Comparison of ENCODE assay signal across 20 mouse cellular contexts in the genomic region with DNA sequence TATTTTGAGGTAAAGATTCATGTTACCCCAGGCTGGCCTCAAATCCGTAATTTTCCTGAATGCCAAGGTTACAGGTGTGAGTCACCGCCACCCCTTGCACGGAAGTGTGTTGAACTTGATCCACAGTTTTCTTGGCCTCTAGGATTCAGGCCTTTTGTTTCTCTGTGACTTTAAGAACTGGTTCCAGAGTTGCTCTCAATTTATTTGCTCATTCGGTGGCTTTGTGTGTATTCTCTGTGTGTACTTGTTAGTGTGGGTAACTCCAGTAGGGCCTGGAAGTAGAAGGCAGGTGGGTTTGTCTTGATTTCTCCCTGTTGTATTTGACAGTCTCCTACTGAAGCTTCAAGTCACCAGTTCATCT. TPM values are rescaled to one million over a fixed set of nuclear protein-coding genes. Genes with fewer than 3 reads are reported as not detected.
A peak's percentile ranks its signal among the peaks of the same experiment; 100 is the strongest.
DNase-seq lines count a peak whose midpoint lies in the region; ATAC-seq and TF ChIP-seq lines count a peak whose summit lies in the region.
"Had no signal": no experiment of that assay in that cellular context is flagged by ENCODE, and none has a peak within 500 bp of the region (broad histone marks: within the 10 kb centered on the region; RNA-seq: fewer than 3 reads in every experiment).

No protein-coding gene starts in this region.

- peak; percentile 88 for DNase-seq in liver, adult 2 months (ENCODE audit: extremely low read depth, low read depth, low spot score)
- peak; percentile 34 to 37 for DNase-seq in kidney, adult 8-10 months
- DNase-seq in kidney, postnatal 14 days, result peak; percentile 20
- DNase-seq in stomach, postnatal 0 days (ENCODE audit: low spot score), result peak; percentile 55
- DNase-seq in left cerebral cortex, postnatal 36 days (ENCODE audit: low spot score in 2 of 2), result no peak
- no peak for DNase-seq in cerebellum, postnatal 14 days
- DNase-seq: adrenal gland, adult 8-10 months; cerebellum, adult 11-12 months; cerebellum, postnatal 36 days; forebrain, postnatal 0 days; gastrocnemius, postnatal 36 days; spleen, adult 18-20 months; thymus, postnatal 14 days had no signal

- H3K36me3 ChIP-seq in liver, adult 2 months (ENCODE audit: control insufficient read depth, insufficient read depth, low read length), result peaks cover 1% of the 10 kb centered on the region; the same call in 1 of the 2 replicates
- H3K36me3 ChIP-seq in liver, embryonic 12.5 days, result peaks cover 41% of the 10 kb centered on the region
- peaks cover 3% of the 10 kb centered on the region; the same call in 1 of the 2 replicates for H3K36me3 ChIP-seq in stomach, postnatal 0 days (ENCODE audit: control insufficient read depth, insufficient read depth, low read length)

- H3K9ac ChIP-seq in liver, adult 2 months (ENCODE audit: low read depth, low read length), result peak overlapping the region; percentile 80
- H3K9ac ChIP-seq in liver, embryonic 12.5 days, result no peak overlapping the region
- no peak overlapping the region for H3K9ac ChIP-seq in stomach, postnatal 0 days (ENCODE audit: low read length)
- H3K9ac ChIP-seq: embryonic facial prominence, embryonic 15.5 days; forebrain, postnatal 0 days; liver, embryonic 14.5 days; midbrain, embryonic 12.5 days; neural tube, embryonic 12.5 days had no signal

- peak overlapping the region; percentile 100 for H3K27ac ChIP-seq in liver, adult 2 months (replicated peaks; ENCODE audit: insufficient read depth, low read depth, low read length)
- H3K27ac ChIP-seq in liver, embryonic 12.5 days, result no peak overlapping the region
- peak overlapping the region; percentile 78 for H3K27ac ChIP-seq in stomach, postnatal 0 days (replicated peaks)
- H3K27ac ChIP-seq: embryonic facial prominence, embryonic 15.5 days; hindbrain, embryonic 10.5 days; limb, embryonic 10.5 days; liver, embryonic 14.5 days; midbrain, embryonic 12.5 days; neural tube, embryonic 12.5 days had no signal

- no peak for TF ChIP-seq POLR2A in liver, adult 2 months (IDR thresholded peaks at IDR 0.05; ENCODE audit: extremely low read depth, insufficient read depth, low read length)

- H3K4me2 ChIP-seq in liver, embryonic 12.5 days, result no peak overlapping the region
- H3K4me2 ChIP-seq in stomach, postnatal 0 days (replicated peaks; ENCODE audit: low read depth), result no peak overlapping the region
- H3K4me2 ChIP-seq: embryonic facial prominence, embryonic 15.5 days; midbrain, embryonic 12.5 days; neural tube, embryonic 12.5 days had no signal

- H3K9me3 ChIP-seq in liver, embryonic 12.5 days (replicated peaks), result no peaks in the 10 kb centered on the region
- H3K9me3 ChIP-seq in stomach, postnatal 0 days (ENCODE audit: control insufficient read depth, low read length), result no peaks in the 10 kb centered on the region
- H3K9me3 ChIP-seq: embryonic facial prominence, embryonic 15.5 days; hindbrain, embryonic 10.5 days; limb, embryonic 10.5 days; midbrain, embryonic 12.5 days; neural tube, embryonic 12.5 days had no signal

- H3K4me1 ChIP-seq in liver, adult 2 months (ENCODE audit: control insufficient read depth, insufficient read depth, low read length), result peaks cover 20% of the 10 kb centered on the region
- no peaks in the 10 kb centered on the region for H3K4me1 ChIP-seq in liver, embryonic 12.5 days
- H3K4me1 ChIP-seq in stomach, postnatal 0 days (replicated peaks; ENCODE audit: control insufficient read depth, insufficient read depth), result no peaks in the 10 kb centered on the region
- H3K4me1 ChIP-seq: embryonic facial prominence, embryonic 15.5 days; hindbrain, embryonic 10.5 days; limb, embryonic 10.5 days; midbrain, embryonic 12.5 days; neural tube, embryonic 12.5 days had no signal

- H3K79me2 ChIP-seq in liver, adult 2 months (ENCODE audit: control insufficient read depth, insufficient read depth, low read length), result no peaks in the 10 kb centered on the region; the same call in 1 of the 2 replicates

- TF ChIP-seq EP300 in stomach, postnatal 0 days (optimal IDR thresholded peaks at IDR 0.05), result no peak

- intact Hi-C loops in left cerebral cortex, postnatal 36 days (cut with DNase I), result no loop called here

- no peak for TF ChIP-seq CTCF in liver, adult 2 months (IDR thresholded peaks at IDR 0.05; ENCODE audit: low read depth, low read length)
- no peak for TF ChIP-seq CTCF in stomach, postnatal 0 days (IDR thresholded peaks at IDR 0.05; ENCODE audit: low read depth)

- no peaks in the 10 kb centered on the region for H3K27me3 ChIP-seq in liver, adult 2 months (ENCODE audit: control insufficient read depth, insufficient read depth, low read length)
- H3K27me3 ChIP-seq in liver, embryonic 12.5 days (replicated peaks), result no peaks in the 10 kb centered on the region
- H3K27me3 ChIP-seq in stomach, postnatal 0 days (ENCODE audit: control insufficient read depth, insufficient read depth, low read length), result no peaks in the 10 kb centered on the region
- H3K27me3 ChIP-seq: embryonic facial prominence, embryonic 15.5 days; midbrain, embryonic 12.5 days; neural tube, embryonic 12.5 days had no signal

- ATAC-seq in liver, embryonic 12.5 days, result no peak
- ATAC-seq in stomach, postnatal 0 days (ENCODE audit: low FRiP score, low TSS enrichment), result peak; percentile 73
- ATAC-seq: forebrain, postnatal 0 days had no signal

- H3K4me3 ChIP-seq in liver, adult 2 months (ENCODE audit: insufficient read depth, low read depth, low read length), result peak overlapping the region; percentile 34; the same call in 1 of the 2 replicates
- no peak overlapping the region for H3K4me3 ChIP-seq in liver, embryonic 12.5 days
- H3K4me3 ChIP-seq in stomach, postnatal 0 days (ENCODE audit: low read depth, low read length), result no peak overlapping the region
- H3K4me3 ChIP-seq: embryonic facial prominence, embryonic 15.5 days; hindbrain, embryonic 10.5 days; limb, embryonic 10.5 days; midbrain, embryonic 12.5 days; neural tube, embryonic 12.5 days had no signal

- WGBS in liver, adult 2 months, result 28% methylated on average over 4 of the region's 4 CpGs
- 79% methylated on average over 4 of the region's 4 CpGs for WGBS in liver, embryonic 12.5 days (ENCODE audit: insufficient replicate concordance)
- 55% methylated on average over 4 of the region's 4 CpGs for WGBS in stomach, postnatal 0 days

RNA-seq across cellular contexts. Expression of gene Nxnl2, which starts 17.2 kb away (rescaled TPM):
- total RNA-seq in liver, adult 2 months (2014; rRNA removed), result 0.07 and 0.09 TPM in 2 replicates
- 0.06 TPM in 1 of 2 replicates, not detected in the other for polyA plus RNA-seq in liver, adult 2 months (2012; rRNA removed)
- polyA plus RNA-seq in liver, embryonic 12.5 days (2016; fragmentation: Nextera tagmentation; extraction: Ambion mirVana), result 0.19 and 0.28 TPM in 2 replicates
- polyA plus RNA-seq in stomach, postnatal 0 days (2015; fragmentation: Nextera tagmentation; extraction: Ambion mirVana), result 4.3 and 4.6 TPM in 2 replicates
- total RNA-seq in left cerebral cortex, postnatal 36 days (2021), result under 1 TPM; 0.37 to 0.93 TPM

RNA-seq across cellular contexts. Expression of gene Spin1, which starts 53.0 kb away (rescaled TPM):
- total RNA-seq in liver, adult 2 months (2014; rRNA removed), result 39.5 and 52.2 TPM in 2 replicates
- 17.1 and 19.5 TPM in 2 replicates for polyA plus RNA-seq in liver, adult 2 months (2012; rRNA removed)
- 18.5 and 19.0 TPM in 2 replicates for polyA plus RNA-seq in liver, embryonic 12.5 days (2016; fragmentation: Nextera tagmentation; extraction: Ambion mirVana)
- 27.9 and 29.2 TPM in 2 replicates for polyA plus RNA-seq in stomach, postnatal 0 days (2015; fragmentation: Nextera tagmentation; extraction: Ambion mirVana)
- 100 to 1,000 TPM; 168 to 171 TPM for total RNA-seq in left cerebral cortex, postnatal 36 days (2021)

Comparison
In these comparisons a context has a peak if more than half of its experiments do, and no peak if none do; other contexts are left out.
1. DNase-seq: peak in liver, adult 2 months (single experiment), kidney, adult 8-10 months (2 of 2), kidney, postnatal 14 days (single experiment) and stomach, postnatal 0 days (single experiment); none in left cerebral cortex, postnatal 36 days (0 of 2) and cerebellum, postnatal 14 days (0 of 2).